ENCODE assay signal across 28 mouse cellular contexts in genomic region chr14:31469711-31470110, GRCm38 (mm10). TPM values are rescaled to one million over a fixed set of nuclear protein-coding genes. Genes with fewer than 3 reads are reported as not detected.
DNase-seq lines count a peak whose midpoint lies in the region; ATAC-seq and TF ChIP-seq lines count a peak whose summit lies in the region.
"Had no signal": no experiment of that assay in that cellular context is flagged by ENCODE, and none has a peak within 500 bp of the region (broad histone marks: within the 10 kb centered on the region; RNA-seq: fewer than 3 reads in every experiment).

No protein-coding gene starts in this region.

- no peaks in the 10 kb centered on the region for H3K4me1 ChIP-seq in liver, embryonic 14.5 days (replicated peaks; ENCODE audit: control insufficient read depth in 2 of 2, insufficient read depth in 2 of 2, low read length in 1 of 2)
- no peaks in the 10 kb centered on the region for H3K4me1 ChIP-seq in MEL (ENCODE audit: control insufficient read depth in 1 of 2, insufficient read depth in 2 of 2, low read length in 2 of 2)
- H3K4me1 ChIP-seq: heart, embryonic 10.5 days; kidney, embryonic 15.5 days; limb, embryonic 12.5 days; liver, embryonic 13.5 days; midbrain, embryonic 15.5 days; neural tube, embryonic 13.5 days had no signal

- no peak for TF ChIP-seq POLR2A in MEL (IDR thresholded peaks at IDR 0.05; ENCODE audit: control insufficient read depth in 1 of 2, insufficient read depth in 1 of 2, low read depth in 1 of 2, low read length in 2 of 2, poor library complexity in 1 of 2)

- no peak overlapping the region for H3K4me2 ChIP-seq in liver, embryonic 14.5 days (ENCODE audit: low read depth)
- H3K4me2 ChIP-seq: kidney, embryonic 15.5 days; limb, embryonic 12.5 days; liver, embryonic 13.5 days; midbrain, embryonic 15.5 days; neural tube, embryonic 13.5 days had no signal

- no peak for TF ChIP-seq EP300 in liver, embryonic 14.5 days (IDR thresholded peaks at IDR 0.05; ENCODE audit: low read depth)
- TF ChIP-seq EP300 in MEL (IDR thresholded peaks at IDR 0.05; ENCODE audit: low read depth in 1 of 2, low read length in 2 of 2): no peak

- H3K4me3 ChIP-seq in gastrocnemius, adult 2 months: no peak overlapping the region
- H3K4me3 ChIP-seq in liver, embryonic 14.5 days (ENCODE audit: insufficient read depth in 1 of 2, low read depth in 2 of 2, low read length in 2 of 2): no peak overlapping the region
- no peak overlapping the region for H3K4me3 ChIP-seq in MEL (ENCODE audit: control insufficient read depth in 1 of 2, insufficient read depth in 1 of 2, low read depth in 2 of 2, low read length in 2 of 2)
- H3K4me3 ChIP-seq: heart, embryonic 10.5 days; kidney, embryonic 15.5 days; limb, embryonic 12.5 days; liver, embryonic 13.5 days; megakaryocyte, embryonic 14.5 days; midbrain, embryonic 15.5 days; myocyte; neural tube, embryonic 13.5 days had no signal

- H3K9me3 ChIP-seq in liver, embryonic 14.5 days (ENCODE audit: control insufficient read depth, low read length): no peaks in the 10 kb centered on the region
- no peaks in the 10 kb centered on the region for H3K9me3 ChIP-seq in MEL (replicated peaks; ENCODE audit: insufficient read depth, low read length)
- H3K9me3 ChIP-seq: heart, embryonic 10.5 days; kidney, embryonic 15.5 days; limb, embryonic 12.5 days; liver, embryonic 13.5 days; midbrain, embryonic 15.5 days; neural tube, embryonic 13.5 days had no signal

- intact Hi-C loops in gastrocnemius, adult 2 months (cut with DNase I): no loop called here

- no peak for ATAC-seq in liver, embryonic 14.5 days (ENCODE audit: insufficient read depth)
- no peak for ATAC-seq in erythroblast, adult 5-6 weeks (replicated peaks; ENCODE audit: low FRiP score, poor library complexity, severe bottlenecking)
- ATAC-seq: forebrain, postnatal 0 days; hindbrain, embryonic 16.5 days; intestine, embryonic 16.5 days; midbrain, embryonic 15.5 days had no signal

- H3K79me2 ChIP-seq in MEL (ENCODE audit: control insufficient read depth, insufficient read depth, low read length, poor library complexity): no peaks in the 10 kb centered on the region

- no peak overlapping the region for H3K27ac ChIP-seq in gastrocnemius, adult 2 months
- H3K27ac ChIP-seq in liver, embryonic 14.5 days: no peak overlapping the region
- H3K27ac ChIP-seq in MEL (ENCODE audit: control insufficient read depth, low read depth, low read length): no peak overlapping the region
- H3K27ac ChIP-seq: heart, embryonic 10.5 days; kidney, embryonic 15.5 days; limb, embryonic 12.5 days; liver, embryonic 13.5 days; midbrain, embryonic 15.5 days; neural tube, embryonic 13.5 days had no signal

- H3K36me3 ChIP-seq in liver, embryonic 14.5 days (replicated peaks; ENCODE audit: control insufficient read depth, insufficient read depth, low read depth): no peaks in the 10 kb centered on the region
- H3K36me3 ChIP-seq in MEL (ENCODE audit: control insufficient read depth in 1 of 2, insufficient read depth in 2 of 2, low read length in 2 of 2): no peaks in the 10 kb centered on the region
- H3K36me3 ChIP-seq: heart, embryonic 10.5 days; kidney, embryonic 15.5 days; limb, embryonic 12.5 days; liver, embryonic 13.5 days; midbrain, embryonic 15.5 days; neural tube, embryonic 13.5 days had no signal

- DNase-seq in gastrocnemius, adult 2 months: no peak
- DNase-seq in gastrocnemius, adult 8-10 months (ENCODE audit: low spot score in 2 of 2): no peak
- no peak for DNase-seq in liver, embryonic 14.5 days (ENCODE audit: low read depth in 3 of 3, low spot score in 3 of 3)
- DNase-seq in liver (no peak), 3T3-L1 (ENCODE audit: low read depth, low spot score) (peak; percentile 19), MEL (ENCODE audit: low read depth, low spot score) (no peak)
- no peak for DNase-seq in cerebellum, postnatal 25 days
- DNase-seq: adrenal gland, postnatal 36 days; B cell, adult 2 months; cerebellum, adult 11 months; cerebellum, adult 9-11 months; forebrain, postnatal 0 days; layer of hippocampus, postnatal 36 days; liver, embryonic 13.5 days; lung, postnatal 14 days; right cerebral cortex, postnatal 4 days; thymus, adult 2 months; thymus, postnatal 4 days had no signal

- peak; percentile 3 for TF ChIP-seq RAD21 in MEL (IDR thresholded peaks at IDR 0.05; ENCODE audit: low read depth, low read length)

- peak; percentile 22; the same call in 1 of the 2 replicates for TF ChIP-seq CTCF in gastrocnemius, adult 2 months (IDR thresholded peaks at IDR 0.05)
- 0 out of 2 replicates have a peak, but pooled peaks have one; percentile 27 for TF ChIP-seq CTCF in liver, embryonic 14.5 days (IDR thresholded peaks at IDR 0.05; ENCODE audit: low read depth)
- TF ChIP-seq CTCF in MEL (IDR thresholded peaks at IDR 0.05 in 2 of 3, conservative IDR thresholded peaks at IDR 0.05 in 1 of 3; ENCODE audit: control insufficient read depth in 1 of 3, insufficient read depth in 1 of 3, low read depth in 2 of 3, low read length in 3 of 3, poor library complexity in 1 of 3, severe bottlenecking in 1 of 3): peak in 1 of 3 experiments; percentile 22; a peak in 2 of 6 replicates

- H3K9ac ChIP-seq in liver, embryonic 14.5 days (replicated peaks): no peak overlapping the region
- no peak overlapping the region for H3K9ac ChIP-seq in MEL (ENCODE audit: control insufficient read depth, low read depth, low read length, poor library complexity, severe bottlenecking)
- H3K9ac ChIP-seq: forebrain, postnatal 0 days; kidney, embryonic 15.5 days; limb, embryonic 12.5 days; liver, embryonic 13.5 days; midbrain, embryonic 15.5 days; neural tube, embryonic 13.5 days had no signal

- 44% methylated on average over 4 of the region's 4 CpGs for WGBS in liver, embryonic 14.5 days (ENCODE audit: insufficient replicate concordance)

- H3K27me3 ChIP-seq in liver, embryonic 14.5 days (ENCODE audit: control insufficient read depth, insufficient read depth, low read length): no peaks in the 10 kb centered on the region
- no peaks in the 10 kb centered on the region for H3K27me3 ChIP-seq in MEL (ENCODE audit: control insufficient read depth in 1 of 2, insufficient read depth in 2 of 2, low read length in 2 of 2)
- H3K27me3 ChIP-seq: kidney, embryonic 15.5 days; limb, embryonic 12.5 days; liver, embryonic 13.5 days; midbrain, embryonic 15.5 days; neural tube, embryonic 13.5 days had no signal

TF ChIP-seq in MEL, 35 proteins besides CTCF, POLR2A, EP300 and RAD21 (continues in another document):
- TF ChIP-seq BHLHE40 (IDR thresholded peaks at IDR 0.05; ENCODE audit: borderline replicate concordance, low read depth, low read length) (no peak), USF2 (IDR thresholded peaks at IDR 0.05; ENCODE audit: borderline replicate concordance in 1 of 2, insufficient read depth in 1 of 2, low read depth in 1 of 2, low read length in 2 of 2) (no peak), SMC3 (IDR thresholded peaks at IDR 0.05; ENCODE audit: low read depth, low read length) (no peak), TBP (IDR thresholded peaks at IDR 0.05; ENCODE audit: low read depth, low read length) (no peak), POLR2AphosphoS2 (IDR thresholded peaks at IDR 0.05; ENCODE audit: low read length) (no peak), KAT2A (conservative IDR thresholded peaks at IDR 0.05; ENCODE audit: low read depth, low read length) (no peak), ZC3H11A (IDR thresholded peaks at IDR 0.05; ENCODE audit: low read depth, low read length) (no peak), CHD1 (IDR thresholded peaks at IDR 0.05; ENCODE audit: low read depth, low read length) (no peak), RCOR1 (IDR thresholded peaks at IDR 0.05; ENCODE audit: low read depth, low read length) (no peak), NRF1 (IDR thresholded peaks at IDR 0.05; ENCODE audit: insufficient read depth, low read depth, low read length, poor library complexity, severe bottlenecking) (no peak), MXI1 (IDR thresholded peaks at IDR 0.05; ENCODE audit: low read depth, low read length) (no peak), MYB (IDR thresholded peaks at IDR 0.05; ENCODE audit: low read depth, low read length) (no peak), CHD2 (IDR thresholded peaks at IDR 0.05; ENCODE audit: low read length) (no peak)

RNA-seq across cellular contexts. Expression of gene Eaf1, which starts 24.5 kb away (rescaled TPM):
- total RNA-seq in gastrocnemius, adult 2 months (2021): 10 to 100 TPM in 1 of 2 experiments, 1 to 10 TPM in 1; 7.1 to 11.5 TPM
- total RNA-seq in gastrocnemius, adult 8-10 months (2022): 10 to 100 TPM in 2 of 4 experiments, 1 to 10 TPM in 2; 8.5 to 13.8 (median 9.7) TPM
- 23.0 and 30.3 TPM in 2 replicates for polyA plus RNA-seq in liver, embryonic 14.5 days (2012; rRNA removed)
- 20.9 and 23.1 TPM in 2 replicates for polyA plus RNA-seq in liver, embryonic 14.5 days (2014; fragmentation: Nextera tagmentation; extraction: Ambion mirVana)
- 44.4 and 50.6 TPM in 2 replicates for total RNA-seq in MEL (2012; rRNA removed)
- polyA plus RNA-seq in MEL (2012; ENCODE audit: insufficient read depth in 1 of 2, insufficient read length in 2 of 2, low read depth in 1 of 2, low replicate concordance in 2 of 2, missing spikeins in 1 of 2): 10 to 100 TPM in 1 of 2 experiments, not detected in 1; 67.2 TPM
- total RNA-seq in erythroblast, adult 5-6 weeks (2015; ENCODE audit: low replicate concordance): 10.4 and 13.0 TPM in 2 replicates
- total RNA-seq in erythroblast, adult 5-6 weeks (2017; ENCODE audit: low replicate concordance): 8.2 and 12.0 TPM in 2 replicates

RNA-seq across cellular contexts. Expression of gene Mettl6, which starts 25.1 kb away (rescaled TPM):
- total RNA-seq in gastrocnemius, adult 2 months (2021): 1 to 10 TPM; 9.5 to 9.8 TPM
- 10 to 100 TPM in 1 of 4 experiments, 1 to 10 TPM in 3; 5.6 to 10.3 (median 7.0) TPM for total RNA-seq in gastrocnemius, adult 8-10 months (2022)
- polyA plus RNA-seq in liver, embryonic 14.5 days (2012; rRNA removed): 5.4 and 9.6 TPM in 2 replicates
- polyA plus RNA-seq in liver, embryonic 14.5 days (2014; fragmentation: Nextera tagmentation; extraction: Ambion mirVana): 28.9 and 30.5 TPM in 2 replicates
- total RNA-seq in MEL (2012; rRNA removed): 35.6 TPM in 2 replicates
- polyA plus RNA-seq in MEL (2012; ENCODE audit: insufficient read depth in 1 of 2, insufficient read length in 2 of 2, low read depth in 1 of 2, low replicate concordance in 2 of 2, missing spikeins in 1 of 2): 10 to 100 TPM in 1 of 2 experiments, not detected in 1; 39.2 TPM
- total RNA-seq in erythroblast, adult 5-6 weeks (2015; ENCODE audit: low replicate concordance): 10.2 and 13.8 TPM in 2 replicates
- total RNA-seq in erythroblast, adult 5-6 weeks (2017; ENCODE audit: low replicate concordance): 24.1 and 33.0 TPM in 2 replicates

RNA-seq across cellular contexts. Expression of gene Sh3bp5, which starts 33.8 kb away (rescaled TPM):
- 10 to 100 TPM; 55.1 to 58.5 TPM for total RNA-seq in gastrocnemius, adult 2 months (2021)
- total RNA-seq in gastrocnemius, adult 8-10 months (2022): 10 to 100 TPM; 38.1 to 56.9 (median 50.0) TPM
- 9.8 and 14.7 TPM in 2 replicates for polyA plus RNA-seq in liver, embryonic 14.5 days (2012; rRNA removed)
- polyA plus RNA-seq in liver, embryonic 14.5 days (2014; fragmentation: Nextera tagmentation; extraction: Ambion mirVana): 6.4 and 6.9 TPM in 2 replicates
- 0.19 and 0.36 TPM in 2 replicates for total RNA-seq in MEL (2012; rRNA removed)
- polyA plus RNA-seq in MEL (2012; ENCODE audit: insufficient read depth in 1 of 2, insufficient read length in 2 of 2, low read depth in 1 of 2, low replicate concordance in 2 of 2, missing spikeins in 1 of 2): 1 to 10 TPM in 1 of 2 experiments, not detected in 1; 1.0 TPM
- total RNA-seq in erythroblast, adult 5-6 weeks (2015; ENCODE audit: low replicate concordance): 8.5 and 15.3 TPM in 2 replicates
- total RNA-seq in erythroblast, adult 5-6 weeks (2017; ENCODE audit: low replicate concordance): 8.1 and 11.1 TPM in 2 replicates
